Mouse (Mus musculus): ENCODE measurements around the gene Cadm2.
A peak's percentile ranks its signal among the peaks of the same experiment; 100 is the strongest.

The Cadm2 gene

DNA sequence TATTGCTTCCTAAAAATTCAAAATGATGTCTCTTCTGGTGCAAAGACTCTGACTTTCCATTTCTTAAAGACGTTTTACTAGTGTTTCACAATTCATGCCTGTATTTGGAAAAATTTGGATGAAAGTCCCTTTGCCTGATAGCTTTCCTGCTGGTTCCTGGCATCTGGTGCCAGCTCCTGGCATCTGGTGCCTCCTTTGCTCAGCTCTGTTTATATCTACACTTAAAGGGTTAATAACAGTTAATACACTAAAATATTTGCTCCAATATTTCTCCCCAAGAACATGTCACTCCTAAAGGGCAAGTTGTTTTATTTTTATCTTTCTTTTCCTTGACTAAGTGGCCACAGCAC lies 969.7 kb downstream of the Cadm2 start:
- DNase-seq: no peak

- DNase-seq: peak; percentile 7
These were observed 970.2 kb downstream of the Cadm2 start for GRCm38 (mm10) chr16:66650348-66651012.

DNA sequence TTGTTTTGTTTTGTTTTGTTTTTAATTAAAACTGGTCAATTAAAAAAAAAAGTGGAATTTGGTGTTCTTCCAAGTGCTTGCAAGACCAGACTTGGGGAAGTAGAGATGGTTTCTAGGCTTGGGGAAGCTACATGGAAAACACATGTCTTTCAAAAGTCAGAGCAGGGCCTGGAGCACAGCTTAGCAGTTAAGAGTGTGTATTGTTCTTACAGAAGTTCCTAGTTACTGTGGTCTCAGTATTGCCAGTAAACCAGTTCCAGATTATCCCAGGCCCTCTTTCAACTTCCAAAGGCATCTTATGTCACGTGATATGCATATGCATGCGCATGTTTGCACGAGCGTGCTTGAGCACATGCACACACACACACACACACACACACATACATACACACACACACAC lies 972.9 kb downstream of the Cadm2 start:
- no peak for DNase-seq

DNA sequence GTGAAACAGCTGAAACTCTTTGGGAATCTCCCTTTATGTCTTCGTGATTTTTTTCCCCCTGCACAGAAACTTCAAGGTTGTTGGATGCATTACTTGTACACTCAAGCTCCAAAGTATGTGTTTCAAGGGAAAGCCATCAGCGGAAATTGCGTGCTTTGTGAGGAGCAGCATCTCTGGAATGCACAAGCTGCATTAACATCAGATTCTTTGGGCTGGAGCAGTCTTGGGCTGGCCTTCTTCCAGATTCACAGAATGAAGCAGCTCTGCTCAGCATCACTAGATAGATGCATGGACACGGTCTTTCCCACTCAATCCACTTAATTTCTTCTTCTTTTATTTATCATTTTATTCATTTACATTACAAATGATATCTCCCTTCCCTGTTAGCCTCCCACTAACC lies 977.1 kb downstream of the Cadm2 start:
- no peak for DNase-seq

DNA sequence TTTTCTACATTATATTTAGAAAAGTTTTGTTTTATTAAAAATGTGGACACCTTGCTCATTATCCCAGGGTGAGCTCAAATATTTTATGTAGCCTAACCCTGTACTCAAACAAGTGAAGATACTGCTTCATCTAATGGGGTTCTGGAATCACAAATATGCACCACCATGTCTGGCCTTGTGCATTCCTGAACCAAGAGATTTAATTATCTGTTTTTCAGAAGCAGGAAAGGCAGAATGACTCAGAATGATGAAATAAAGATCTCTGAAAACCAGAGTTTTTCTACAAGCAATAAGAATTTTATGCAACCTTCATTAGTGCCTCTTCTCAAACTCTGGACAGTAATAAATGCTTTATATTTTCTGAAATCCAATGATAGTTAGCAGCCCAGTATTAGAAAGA lies 993.2 kb downstream of the Cadm2 start:
- DNase-seq: no peak

DNA sequence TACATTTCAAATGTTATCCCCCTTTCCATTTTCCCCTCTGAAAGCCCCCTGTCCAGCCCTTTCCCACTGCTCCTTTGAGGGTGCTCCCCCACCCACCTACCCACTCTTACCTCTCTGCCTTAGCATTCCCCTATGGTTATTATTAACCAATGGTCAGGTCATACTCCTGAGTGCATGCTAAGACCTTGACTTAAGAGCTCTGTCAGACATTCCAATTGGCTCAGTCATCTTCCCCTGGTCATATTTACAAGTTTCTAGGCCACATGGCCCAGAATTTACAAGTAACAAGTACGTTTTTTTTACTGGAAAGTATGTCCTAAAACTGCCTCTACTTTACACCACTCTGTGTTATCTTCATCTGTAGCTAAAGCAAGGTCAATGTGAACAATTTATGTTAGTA lies 998.3 kb downstream of the Cadm2 start:
- no peak for DNase-seq

DNA sequence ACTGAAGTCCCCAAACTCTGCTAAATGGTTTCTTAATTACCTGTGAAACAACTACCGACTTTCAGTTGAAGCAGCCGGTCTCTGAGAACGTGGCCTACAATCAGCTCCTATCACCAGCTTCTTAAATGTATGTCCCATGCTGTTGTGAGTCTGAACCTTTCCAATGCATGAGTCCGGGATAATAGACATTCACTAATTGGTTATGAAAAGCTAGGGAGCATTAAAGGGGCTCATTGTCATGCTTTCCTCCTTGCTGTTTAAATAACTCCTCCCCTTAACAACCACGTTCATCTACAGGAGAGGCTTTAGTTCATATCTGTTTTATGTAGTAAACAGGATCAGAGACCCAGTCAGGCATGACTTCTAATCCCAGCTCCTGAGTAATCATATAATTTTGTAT lies 1008.1 kb downstream of the Cadm2 start:
- no peak for DNase-seq
